In genomic region chr19:44283157-44284024, GRCm38 (mm10) we compare ENCODE assay signal across 8 mouse cellular contexts. TPM values are rescaled to one million over a fixed set of nuclear protein-coding genes. Genes with fewer than 3 reads are reported as not detected.
DNase-seq lines count a peak whose midpoint lies in the region; ATAC-seq and TF ChIP-seq lines count a peak whose summit lies in the region.

No protein-coding gene starts in this region.

- intact Hi-C loops in heart, postnatal 10 days (cut with DNase I), result no loop called here

- TF ChIP-seq EP300 in CH12.LX (IDR thresholded peaks at IDR 0.05; ENCODE audit: low read length), result peak; percentile 38
- no peak for TF ChIP-seq EP300 in liver, postnatal 0 days (IDR thresholded peaks at IDR 0.05; ENCODE audit: low read depth)

- peak overlapping the region; percentile 77 for H3K4me2 ChIP-seq in heart, embryonic 15.5 days
- H3K4me2 ChIP-seq in CH12.LX (ENCODE audit: insufficient read depth, low read depth, poor library complexity, severe bottlenecking), result peak overlapping the region; percentile 91
- peak overlapping the region; percentile 73 for H3K4me2 ChIP-seq in forebrain, embryonic 13.5 days
- peak overlapping the region; percentile 97 for H3K4me2 ChIP-seq in liver, postnatal 0 days (ENCODE audit: low read depth, low read length)

- H3K27me3 ChIP-seq in heart, embryonic 15.5 days, result no peaks in the 10 kb centered on the region
- H3K27me3 ChIP-seq in CH12.LX (replicated peaks), result no peaks in the 10 kb centered on the region
- no peaks in the 10 kb centered on the region for H3K27me3 ChIP-seq in forebrain, embryonic 13.5 days
- H3K27me3 ChIP-seq in liver, postnatal 0 days (ENCODE audit: insufficient read depth, low read length), result no peaks in the 10 kb centered on the region

- no peaks in the 10 kb centered on the region for H3K9me3 ChIP-seq in heart, embryonic 15.5 days (replicated peaks)
- H3K9me3 ChIP-seq in CH12.LX (replicated peaks; ENCODE audit: low read length), result no peaks in the 10 kb centered on the region
- no peaks in the 10 kb centered on the region for H3K9me3 ChIP-seq in forebrain, embryonic 13.5 days (replicated peaks)
- no peaks in the 10 kb centered on the region for H3K9me3 ChIP-seq in liver, postnatal 0 days (ENCODE audit: low read length)

- H3K36me3 ChIP-seq in heart, embryonic 15.5 days, result no peaks in the 10 kb centered on the region
- H3K36me3 ChIP-seq in CH12.LX (replicated peaks in 1 of 2; ENCODE audit: control insufficient read depth in 1 of 2, insufficient read depth in 1 of 2, low read length in 1 of 2), result peaks cover 0 to 2% of the 10 kb centered on the region in 2 experiments
- H3K36me3 ChIP-seq in forebrain, embryonic 13.5 days (ENCODE audit: poor library complexity, severe bottlenecking), result no peaks in the 10 kb centered on the region
- H3K36me3 ChIP-seq in liver, postnatal 0 days (replicated peaks; ENCODE audit: insufficient read depth, low read length), result no peaks in the 10 kb centered on the region

- TF ChIP-seq RAD21 in CH12.LX (IDR thresholded peaks at IDR 0.05; ENCODE audit: low read depth, low read length), result no peak

- H3K9ac ChIP-seq in heart, embryonic 15.5 days, result peak overlapping the region; percentile 54; the same call in 1 of the 2 replicates
- H3K9ac ChIP-seq in CH12.LX (ENCODE audit: insufficient read depth, low read depth), result peak overlapping the region; percentile 87
- peak overlapping the region; percentile 39 for H3K9ac ChIP-seq in forebrain, embryonic 13.5 days
- peak overlapping the region; percentile 71; the same call in 1 of the 2 replicates for H3K9ac ChIP-seq in liver, postnatal 0 days (replicated peaks)

- peaks cover 60% of the 10 kb centered on the region for H3K4me1 ChIP-seq in heart, embryonic 15.5 days (replicated peaks)
- H3K4me1 ChIP-seq in CH12.LX (ENCODE audit: control insufficient read depth in 1 of 2, insufficient read depth in 2 of 2), result peaks cover 15 to 49% of the 10 kb centered on the region in 2 experiments
- H3K4me1 ChIP-seq in forebrain, embryonic 13.5 days, result peaks cover 48% of the 10 kb centered on the region
- peaks cover 57% of the 10 kb centered on the region for H3K4me1 ChIP-seq in liver, postnatal 0 days (ENCODE audit: insufficient read depth)

- no peak for TF ChIP-seq CTCF in CH12.LX (conservative IDR thresholded peaks at IDR 0.05 in 1 of 2, IDR thresholded peaks at IDR 0.05 in 1 of 2; ENCODE audit: low read depth in 2 of 2, low read length in 2 of 2)
- no peak for TF ChIP-seq CTCF in liver, postnatal 0 days (IDR thresholded peaks at IDR 0.05; ENCODE audit: low read depth)

- H3K27ac ChIP-seq in heart, embryonic 15.5 days, result peak overlapping the region; percentile 93
- H3K27ac ChIP-seq in CH12.LX (ENCODE audit: insufficient read depth, low read depth), result peak overlapping the region; percentile 93
- peak overlapping the region; percentile 97 for H3K27ac ChIP-seq in forebrain, embryonic 13.5 days
- peak overlapping the region; percentile 74 for H3K27ac ChIP-seq in liver, postnatal 0 days (ENCODE audit: low read depth)

- in situ Hi-C loops in CH12.LX (cut with MboI; ENCODE audit: low pct_ligation_motif_present, low pct_unique_long_range_greater_than_20kb, low sequenced_read_pairs), result no loop called here

- no peaks in the 10 kb centered on the region for H3K79me2 ChIP-seq in CH12.LX (replicated peaks; ENCODE audit: control insufficient read depth, extremely low read depth, insufficient read depth, poor library complexity, severe bottlenecking)

- TF ChIP-seq POLR2A in CH12.LX (IDR thresholded peaks at IDR 0.05; ENCODE audit: low read depth, low read length), result 0 out of 2 replicates have a peak, but pooled peaks have one; percentile 8

- 40% methylated on average over 15 of the region's 15 CpGs for WGBS in heart, embryonic 15.5 days
- WGBS in forebrain, embryonic 13.5 days, result 19% methylated on average over 15 of the region's 15 CpGs
- WGBS in liver, postnatal 0 days (ENCODE audit: insufficient replicate concordance), result 34% methylated on average over 15 of the region's 15 CpGs

- dilution Hi-C loops in CH12.LX (cut with MboI; ENCODE audit: extremely low pct_ligation_motif_present, extremely low pct_unique_long_range_greater_than_20kb, low sequenced_read_pairs), result no loop called here

- DNase-seq in heart, postnatal 10 days, result no peak
- peak; percentile 62 for DNase-seq in CH12.LX (ENCODE audit: extremely low read depth)
- no peak for DNase-seq in liver, postnatal 0 days
- DNase-seq in urinary bladder, postnatal 36 days (ENCODE audit: low spot score in 2 of 2), result no peak
- no peak for DNase-seq in frontal cortex, postnatal 36 days (ENCODE audit: low spot score in 2 of 2)
- no peak for DNase-seq in layer of hippocampus, adult 9-10 months (ENCODE audit: low spot score)

- peak overlapping the region; percentile 53 for H3K4me3 ChIP-seq in heart, embryonic 15.5 days
- peak overlapping the region; percentile 15 to 52 (median 45) for H3K4me3 ChIP-seq in CH12.LX (replicated peaks in 1 of 3; ENCODE audit: low read depth in 2 of 3, low read length in 2 of 3, poor library complexity in 1 of 3)
- H3K4me3 ChIP-seq in forebrain, embryonic 13.5 days, result peak overlapping the region; percentile 47
- H3K4me3 ChIP-seq in liver, postnatal 0 days (ENCODE audit: low read depth, low read length), result peak overlapping the region; percentile 62

- no peak for ATAC-seq in heart, embryonic 15.5 days (replicated peaks; ENCODE audit: insufficient number of reproducible peaks, insufficient read depth, low FRiP score, low read depth)
- ATAC-seq in forebrain, embryonic 13.5 days, result no peak; the same call in 1 of the 2 replicates
- ATAC-seq in liver, postnatal 0 days, result no peak

TF ChIP-seq in CH12.LX, 34 proteins besides CTCF, POLR2A, EP300 and RAD21:
- TF ChIP-seq HCFC1 (IDR thresholded peaks at IDR 0.05; ENCODE audit: low read depth, low read length) (no peak), CHD1 (IDR thresholded peaks at IDR 0.05; ENCODE audit: low read depth, low read length) (peak; percentile 90; the same call in 1 of the 2 replicates), TBP (conservative IDR thresholded peaks at IDR 0.05; ENCODE audit: low read depth, low read length) (no peak), ZKSCAN1 (IDR thresholded peaks at IDR 0.05; ENCODE audit: borderline replicate concordance, low read depth, low read length) (no peak), SMC3 (IDR thresholded peaks at IDR 0.05; ENCODE audit: low read depth, low read length) (no peak), MAX (IDR thresholded peaks at IDR 0.05; ENCODE audit: low read length) (peak; percentile 20), UBTF (IDR thresholded peaks at IDR 0.05; ENCODE audit: low read depth, low read length) (no peak), BHLHE40 (IDR thresholded peaks at IDR 0.05; ENCODE audit: low read depth, low read length) (0 out of 2 replicates have a peak, but pooled peaks have one; percentile 10), SIN3A (IDR thresholded peaks at IDR 0.05; ENCODE audit: low read length) (peak; percentile 68; the same call in 1 of the 2 replicates), KAT2A (IDR thresholded peaks at IDR 0.05; ENCODE audit: insufficient replicate concordance, low read length) (0 out of 2 replicates have a peak, but pooled peaks have one; percentile 36), CHD2 (IDR thresholded peaks at IDR 0.05; ENCODE audit: low read length) (0 out of 2 replicates have a peak, but pooled peaks have one; percentile 0)

RNA-seq across cellular contexts. Expression of gene Scd2, which starts 10.1 kb away (rescaled TPM):
- polyA plus RNA-seq in heart, embryonic 15.5 days (2015; fragmentation: Nextera tagmentation; extraction: Ambion mirVana), result 131 and 164 TPM in 2 replicates
- total RNA-seq in heart, postnatal 10 days (2021), result 10 to 100 TPM; 30.3 to 34.6 TPM
- total RNA-seq in CH12.LX (2012; rRNA removed) (204 and 212 TPM in 2 replicates), CH12.LX (2014; rRNA removed) (123 and 205 TPM in 2 replicates)
- polyA plus RNA-seq in CH12.LX (2012; ENCODE audit: insufficient read length, low read depth), result 274 and 408 TPM in 2 replicates
- 247 and 288 TPM in 2 replicates for polyA plus RNA-seq in forebrain, embryonic 13.5 days (2015; fragmentation: Nextera tagmentation; extraction: Ambion mirVana)
- polyA plus RNA-seq in liver, postnatal 0 days (2015; fragmentation: Nextera tagmentation; extraction: Ambion mirVana), result 5.9 and 6.2 TPM in 2 replicates

RNA-seq across cellular contexts. Expression of gene Scd4, which starts 49.5 kb away (rescaled TPM):
- polyA plus RNA-seq in heart, embryonic 15.5 days (2015; fragmentation: Nextera tagmentation; extraction: Ambion mirVana), result 2.5 TPM in 2 replicates
- total RNA-seq in heart, postnatal 10 days (2021), result 10 to 100 TPM; 44.0 to 67.2 TPM
- total RNA-seq in CH12.LX (2012; rRNA removed) (0.08 TPM in 1 of 2 replicates, not detected in the other), CH12.LX (2014; rRNA removed) (0.18 TPM in 1 of 2 replicates, not detected in the other)
- polyA plus RNA-seq in CH12.LX (2012; ENCODE audit: insufficient read length, low read depth), result 0.10 and 0.11 TPM in 2 replicates
- polyA plus RNA-seq in forebrain, embryonic 13.5 days (2015; fragmentation: Nextera tagmentation; extraction: Ambion mirVana), result 0.16 and 0.23 TPM in 2 replicates
- not detected in 2 replicates for polyA plus RNA-seq in liver, postnatal 0 days (2015; fragmentation: Nextera tagmentation; extraction: Ambion mirVana)

Comparison
In these comparisons a context has a peak if more than half of its experiments do, and no peak if none do; other contexts are left out.
1. RNA of gene Scd2, which starts 10.1 kb away (polyA plus RNA-seq): 274 to 408 TPM in CH12.LX, 247 to 288 TPM in forebrain, embryonic 13.5 days and 131 to 164 TPM in heart, embryonic 15.5 days; 5.9 to 6.2 TPM in liver, postnatal 0 days; every median in the first group is over 10 times any median in the second.
2. Peak in every context shown above with its lines, with median percentiles within 50 percentile points of each other: H3K27ac ChIP-seq, H3K4me2 ChIP-seq, H3K4me3 ChIP-seq and H3K9ac ChIP-seq.